Mouse (Mus musculus) c-Kit-positive CD71-positive TER-119-positive erythroid progenitor cells, embryonic 14.5 days (primary cell): ENCODE data around the gene Lpar3.
"Not testable (repeated sequence)": the region's sequence is repeated elsewhere in the genome, so short reads cannot be mapped to it uniquely, and the experiment has no call there.

Experiments
- DNase-seq: peaks from one replicate; pipeline ENCODE4 v3.0.0-alpha.2; 2013; ENCODE audit warnings: low spot score

The Lpar3 gene

GRCm38 (mm10) chr3:146209759-146210158 lies 11.0 kb upstream of the Lpar3 start:
- not testable (repeated sequence) for DNase-seq

- no peak for DNase-seq
Measured at GRCm38 (mm10) chr3:146211141-146211747, 9.5 kb upstream of the Lpar3 start.

- no peak for DNase-seq
Measured at GRCm38 (mm10) chr3:146211964-146212363, 8.8 kb upstream of the Lpar3 start.

GRCm38 (mm10) chr3:146213336-146213735 lies 7.4 kb upstream of the Lpar3 start:
- DNase-seq = no peak

GRCm38 (mm10) chr3:146216561-146216960 lies 4.2 kb upstream of the Lpar3 start:
- DNase-seq = no peak

- no peak for DNase-seq
Measured at GRCm38 (mm10) chr3:146224271-146224670, 3.5 kb downstream of the Lpar3 start.

- no peak for DNase-seq
Measured at GRCm38 (mm10) chr3:146225061-146225761, 4.4 kb downstream of the Lpar3 start.

- DNase-seq = no peak
Measured at GRCm38 (mm10) chr3:146227427-146227826, 6.7 kb downstream of the Lpar3 start.

- DNase-seq = no peak
Measured at GRCm38 (mm10) chr3:146228559-146229310, 8.0 kb downstream of the Lpar3 start.

GRCm38 (mm10) chr3:146232708-146233107 lies 11.9 kb downstream of the Lpar3 start:
- no peak for DNase-seq

- DNase-seq = no peak
Measured at GRCm38 (mm10) chr3:146233741-146234140, 13.0 kb downstream of the Lpar3 start.

GRCm38 (mm10) chr3:146234530-146234929 lies 13.8 kb downstream of the Lpar3 start:
- no peak for DNase-seq

- DNase-seq = no peak
Measured at GRCm38 (mm10) chr3:146236280-146236679, 15.5 kb downstream of the Lpar3 start.

GRCm38 (mm10) chr3:146237676-146238075 lies 16.9 kb downstream of the Lpar3 start:
- no peak for DNase-seq

GRCm38 (mm10) chr3:146244630-146245029 lies 23.9 kb downstream of the Lpar3 start:
- DNase-seq = no peak

- DNase-seq = no peak
Measured at GRCm38 (mm10) chr3:146246557-146246956, 25.8 kb downstream of the Lpar3 start.

- DNase-seq = no peak
Measured at GRCm38 (mm10) chr3:146246992-146247391, 26.2 kb downstream of the Lpar3 start.

GRCm38 (mm10) chr3:146249895-146250294 lies 29.1 kb downstream of the Lpar3 start:
- no peak for DNase-seq

GRCm38 (mm10) chr3:146251771-146252170 lies 31.0 kb downstream of the Lpar3 start:
- no peak for DNase-seq

- no peak for DNase-seq
Measured at GRCm38 (mm10) chr3:146253736-146254320, 33.1 kb downstream of the Lpar3 start.

GRCm38 (mm10) chr3:146255123-146255522 lies 34.4 kb downstream of the Lpar3 start:
- DNase-seq = no peak

- no peak for DNase-seq
Measured at GRCm38 (mm10) chr3:146257483-146258122, 36.8 kb downstream of the Lpar3 start.
